Mouse (Mus musculus): Measurements from ENCODE around the gene Faf1. TPM values are rescaled to one million over a fixed set of nuclear protein-coding genes. Genes with fewer than 3 reads are reported as not detected.

Gene Faf1
- polyA plus RNA-seq, 1 experiment from 2014 or later: 33.9 TPM

DNA sequence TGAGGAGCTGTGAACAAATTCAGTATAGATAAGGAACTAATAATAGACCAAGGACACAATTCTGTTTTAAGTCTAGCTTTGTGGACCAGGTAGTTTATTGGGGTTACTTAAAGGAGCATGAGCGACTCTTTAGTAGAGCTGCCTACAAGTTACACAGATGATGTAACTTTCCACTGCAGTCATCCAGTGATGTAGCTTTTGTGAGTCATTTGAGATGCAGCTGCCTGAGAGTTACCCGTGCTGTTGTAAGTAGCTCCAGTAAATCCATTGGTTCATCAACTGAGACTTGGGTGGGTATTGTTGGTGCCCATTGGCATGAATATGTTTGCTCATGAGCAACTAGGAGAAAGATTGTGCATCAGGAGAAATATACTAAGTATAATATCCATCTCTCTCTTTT, 29.0 kb downstream of the Faf1 start:
- no peak overlapping the region for H3K4me2 ChIP-seq (ENCODE audit: low read depth, severe bottlenecking)
- H3K4me1 ChIP-seq (ENCODE audit: control insufficient read depth, insufficient read depth, low read length): no peaks in the 10 kb centered on the region
- 94% methylated on average over 2 of the region's 2 CpGs for WGBS
- H3K4me3 ChIP-seq (ENCODE audit: low read depth, low read length): no peak overlapping the region
- no peak for ATAC-seq (ENCODE audit: insufficient number of reproducible peaks, low FRiP score, low TSS enrichment, low read depth)
- no peaks in the 10 kb centered on the region for H3K27me3 ChIP-seq (ENCODE audit: control insufficient read depth, insufficient read depth, low read length)
- no peak overlapping the region for H3K27ac ChIP-seq (replicated peaks; ENCODE audit: low read depth, low read length)
- DNase-seq (ENCODE audit: low spot score): no peak
- no peaks in the 10 kb centered on the region for H3K9me3 ChIP-seq (ENCODE audit: control insufficient read depth, low read length)
- H3K36me3 ChIP-seq (ENCODE audit: control insufficient read depth, insufficient read depth, low read length): no peaks in the 10 kb centered on the region
- H3K9ac ChIP-seq (ENCODE audit: low read length): no peak overlapping the region

DNA sequence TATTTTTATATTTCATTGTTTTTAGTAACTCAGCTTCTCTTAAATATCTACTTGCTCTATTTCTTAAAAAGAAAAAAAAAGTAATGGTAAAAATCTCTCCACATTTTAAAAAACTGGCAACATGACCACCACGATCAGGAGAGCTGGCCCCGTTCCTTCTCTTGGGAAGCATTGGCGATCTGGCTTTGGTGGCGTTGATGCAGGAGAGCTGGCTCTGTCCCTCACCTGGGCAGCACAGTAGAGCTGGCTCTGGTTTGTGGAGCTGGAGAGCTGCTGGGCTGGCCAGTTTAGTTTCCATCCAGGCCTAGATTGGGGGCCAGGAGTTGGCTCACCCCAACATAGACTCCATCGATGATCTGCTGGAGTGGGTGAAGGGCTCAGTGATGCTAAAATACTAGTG, 42.9 kb downstream of the Faf1 start:
- no peak for DNase-seq (ENCODE audit: low spot score)
- no peak for ATAC-seq (ENCODE audit: insufficient number of reproducible peaks, low FRiP score, low TSS enrichment, low read depth)
- no peak overlapping the region for H3K9ac ChIP-seq (ENCODE audit: low read length)
- H3K4me1 ChIP-seq (ENCODE audit: control insufficient read depth, insufficient read depth, low read length): no peaks in the 10 kb centered on the region
- H3K27me3 ChIP-seq (ENCODE audit: control insufficient read depth, insufficient read depth, low read length): no peaks in the 10 kb centered on the region
- H3K9me3 ChIP-seq (ENCODE audit: control insufficient read depth, low read length): no peaks in the 10 kb centered on the region
- WGBS: 97% methylated on average over 5 of the region's 5 CpGs
- no peak overlapping the region for H3K4me3 ChIP-seq (ENCODE audit: low read depth, low read length)
- H3K36me3 ChIP-seq (ENCODE audit: control insufficient read depth, insufficient read depth, low read length): no peaks in the 10 kb centered on the region
- H3K4me2 ChIP-seq (ENCODE audit: low read depth, severe bottlenecking): no peak overlapping the region
- no peak overlapping the region for H3K27ac ChIP-seq (replicated peaks; ENCODE audit: low read depth, low read length)

DNA sequence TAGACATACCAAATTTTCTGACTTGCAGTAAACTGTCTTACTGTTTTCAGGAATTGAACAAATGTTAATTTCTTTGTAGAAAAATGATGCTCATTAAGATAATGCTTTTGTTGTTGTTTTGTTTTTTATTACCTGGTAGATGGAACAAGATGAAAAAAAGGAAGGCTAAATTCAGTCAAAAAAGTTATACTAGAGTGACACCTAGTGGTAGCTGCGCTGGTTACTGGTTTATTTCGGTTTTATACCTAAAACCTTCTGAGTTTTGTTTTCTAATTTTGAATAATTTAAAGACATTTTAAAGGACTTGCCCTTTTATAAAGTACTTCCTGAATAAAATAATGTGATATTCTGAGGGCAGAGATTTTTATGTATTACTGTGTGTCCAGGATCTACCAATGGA, 52.9 kb downstream of the Faf1 start:
- DNase-seq (ENCODE audit: low spot score) (peak; percentile 45), ATAC-seq (ENCODE audit: insufficient number of reproducible peaks, low FRiP score, low TSS enrichment, low read depth) (no peak)
- H3K4me1 ChIP-seq (ENCODE audit: control insufficient read depth, insufficient read depth, low read length): no peaks in the 10 kb centered on the region
- no peak overlapping the region for H3K27ac ChIP-seq (replicated peaks; ENCODE audit: low read depth, low read length)
- no peak overlapping the region for H3K4me2 ChIP-seq (ENCODE audit: low read depth, severe bottlenecking)
- WGBS: 18% methylated on average over 2 of the region's 2 CpGs
- H3K36me3 ChIP-seq (ENCODE audit: control insufficient read depth, insufficient read depth, low read length): no peaks in the 10 kb centered on the region
- H3K27me3 ChIP-seq (ENCODE audit: control insufficient read depth, insufficient read depth, low read length): no peaks in the 10 kb centered on the region
- H3K4me3 ChIP-seq (ENCODE audit: low read depth, low read length): no peak overlapping the region
- H3K9me3 ChIP-seq (ENCODE audit: control insufficient read depth, low read length): no peaks in the 10 kb centered on the region
- H3K9ac ChIP-seq (ENCODE audit: low read length): no peak overlapping the region

DNA sequence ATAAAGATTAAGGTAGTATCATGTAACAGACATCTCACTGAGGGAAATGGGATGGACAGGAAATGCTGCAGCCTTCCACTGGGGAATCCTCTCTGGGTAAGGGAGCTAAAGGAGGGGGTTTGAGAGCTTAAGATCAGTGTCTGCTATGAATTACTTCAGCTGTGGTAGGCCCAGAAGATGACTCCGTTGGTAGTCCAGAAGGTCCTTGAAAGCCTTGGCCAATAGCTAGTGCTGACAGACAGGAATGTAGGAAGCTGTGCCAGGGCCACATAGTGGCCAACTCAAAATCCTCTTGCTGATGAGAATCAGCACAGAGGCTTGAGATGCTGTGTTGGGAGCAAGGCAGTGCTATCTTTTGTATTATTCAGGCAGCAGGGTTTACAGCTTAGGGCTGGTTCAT, 59.4 kb downstream of the Faf1 start:
- H3K36me3 ChIP-seq (ENCODE audit: control insufficient read depth, insufficient read depth, low read length): no peaks in the 10 kb centered on the region
- no peaks in the 10 kb centered on the region for H3K27me3 ChIP-seq (ENCODE audit: control insufficient read depth, insufficient read depth, low read length)
- ATAC-seq (ENCODE audit: insufficient number of reproducible peaks, low FRiP score, low TSS enrichment, low read depth): no peak
- WGBS: 63% methylated on average over 1 of the region's 1 CpGs
- no peak overlapping the region for H3K9ac ChIP-seq (ENCODE audit: low read length)
- DNase-seq (ENCODE audit: low spot score): no peak
- H3K4me3 ChIP-seq (ENCODE audit: low read depth, low read length): no peak overlapping the region
- H3K4me1 ChIP-seq (ENCODE audit: control insufficient read depth, insufficient read depth, low read length): no peaks in the 10 kb centered on the region
- no peak overlapping the region for H3K27ac ChIP-seq (replicated peaks; ENCODE audit: low read depth, low read length)
- no peak overlapping the region for H3K4me2 ChIP-seq (ENCODE audit: low read depth, severe bottlenecking)
- H3K9me3 ChIP-seq (ENCODE audit: control insufficient read depth, low read length): no peaks in the 10 kb centered on the region

DNA sequence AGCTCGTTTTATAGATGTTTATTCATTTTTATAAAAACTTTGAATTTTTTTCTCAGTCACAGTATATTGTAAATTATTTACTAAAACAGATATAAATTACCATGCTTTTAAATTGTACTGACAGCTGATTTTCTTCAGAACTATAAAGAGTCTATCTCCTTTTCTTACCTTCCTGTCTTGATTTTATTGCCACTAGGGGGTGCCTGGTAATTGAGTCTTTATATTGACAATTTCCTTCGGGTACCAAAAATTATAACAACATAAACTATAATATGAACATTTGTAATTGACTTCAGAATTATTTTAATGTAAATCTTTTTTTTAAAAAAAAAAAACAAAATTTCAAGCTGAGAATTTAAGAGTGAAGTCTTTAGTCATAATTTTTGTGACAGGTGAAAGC, 67.6 kb downstream of the Faf1 start:
- Histone ChIP-seq H3K9me3 (ENCODE audit: control insufficient read depth, low read length) (no peaks in the 10 kb centered on the region), H3K27me3 (ENCODE audit: control insufficient read depth, insufficient read depth, low read length) (no peaks in the 10 kb centered on the region), H3K4me2 (ENCODE audit: low read depth, severe bottlenecking) (no peak overlapping the region), H3K36me3 (ENCODE audit: control insufficient read depth, insufficient read depth, low read length) (no peaks in the 10 kb centered on the region), H3K9ac (ENCODE audit: low read length) (no peak overlapping the region), H3K4me3 (ENCODE audit: low read depth, low read length) (no peak overlapping the region), H3K27ac (replicated peaks; ENCODE audit: low read depth, low read length) (no peak overlapping the region), H3K4me1 (ENCODE audit: control insufficient read depth, insufficient read depth, low read length) (no peaks in the 10 kb centered on the region)
- DNase-seq (ENCODE audit: low spot score) (no peak), ATAC-seq (ENCODE audit: insufficient number of reproducible peaks, low FRiP score, low TSS enrichment, low read depth) (no peak)
- 82% methylated on average over 2 of the region's 2 CpGs for WGBS

DNA sequence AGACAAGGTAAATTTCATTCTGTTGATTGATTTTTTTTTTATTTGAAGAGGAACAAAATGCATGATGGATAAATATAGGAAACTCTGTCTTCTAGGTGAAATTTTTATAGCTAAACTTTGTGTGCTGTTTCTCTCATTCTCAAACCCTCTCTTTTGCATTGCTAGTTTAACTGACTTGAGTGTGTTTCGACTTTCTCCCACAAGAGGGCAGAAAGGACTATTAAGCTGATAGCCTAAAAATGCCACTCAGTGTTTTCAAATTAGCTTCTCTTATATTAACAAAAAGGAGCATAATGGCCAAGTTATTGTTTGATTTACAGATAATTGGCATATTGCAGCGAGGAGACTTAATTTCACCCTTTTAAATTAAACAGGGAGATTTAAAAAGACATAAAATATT, 82.6 kb downstream of the Faf1 start:
- no peaks in the 10 kb centered on the region for H3K9me3 ChIP-seq (ENCODE audit: control insufficient read depth, low read length)
- no peaks in the 10 kb centered on the region for H3K4me1 ChIP-seq (ENCODE audit: control insufficient read depth, insufficient read depth, low read length)
- H3K4me2 ChIP-seq (ENCODE audit: low read depth, severe bottlenecking): no peak overlapping the region
- H3K4me3 ChIP-seq (ENCODE audit: low read depth, low read length): no peak overlapping the region
- WGBS: 36% methylated on average over 2 of the region's 2 CpGs
- H3K27me3 ChIP-seq (ENCODE audit: control insufficient read depth, insufficient read depth, low read length): no peaks in the 10 kb centered on the region
- DNase-seq (ENCODE audit: low spot score): peak; percentile 32
- H3K9ac ChIP-seq (ENCODE audit: low read length): no peak overlapping the region
- H3K36me3 ChIP-seq (ENCODE audit: control insufficient read depth, insufficient read depth, low read length): no peaks in the 10 kb centered on the region
- no peak overlapping the region for H3K27ac ChIP-seq (replicated peaks; ENCODE audit: low read depth, low read length)
- no peak for ATAC-seq (ENCODE audit: insufficient number of reproducible peaks, low FRiP score, low TSS enrichment, low read depth)

DNA sequence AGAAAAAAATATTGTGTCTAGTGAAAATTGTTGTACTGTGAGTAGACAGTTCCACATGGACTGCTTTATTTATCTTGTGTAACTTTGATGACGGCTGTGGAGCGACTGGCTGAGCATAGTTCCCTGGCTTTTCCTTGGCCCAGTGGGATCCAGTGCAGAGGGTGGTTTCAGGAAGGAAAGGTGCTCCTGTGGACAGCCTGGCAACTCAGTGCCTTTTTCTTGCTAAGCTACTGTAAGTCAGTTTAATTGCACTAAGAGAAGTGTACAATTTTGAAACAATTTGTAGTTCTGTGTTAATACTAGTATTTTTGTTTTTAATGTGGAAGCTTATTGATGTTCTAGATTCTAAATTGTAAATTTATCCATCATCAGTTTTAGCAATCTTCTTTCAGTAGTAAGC, 83.5 kb downstream of the Faf1 start:
- Histone ChIP-seq H3K4me2 (ENCODE audit: low read depth, severe bottlenecking) (no peak overlapping the region), H3K27me3 (ENCODE audit: control insufficient read depth, insufficient read depth, low read length) (no peaks in the 10 kb centered on the region), H3K4me1 (ENCODE audit: control insufficient read depth, insufficient read depth, low read length) (no peaks in the 10 kb centered on the region), H3K9ac (ENCODE audit: low read length) (no peak overlapping the region), H3K9me3 (ENCODE audit: control insufficient read depth, low read length) (no peaks in the 10 kb centered on the region), H3K36me3 (ENCODE audit: control insufficient read depth, insufficient read depth, low read length) (no peaks in the 10 kb centered on the region), H3K27ac (replicated peaks; ENCODE audit: low read depth, low read length) (no peak overlapping the region), H3K4me3 (ENCODE audit: low read depth, low read length) (no peak overlapping the region)
- DNase-seq (ENCODE audit: low spot score): no peak
- ATAC-seq (ENCODE audit: insufficient number of reproducible peaks, low FRiP score, low TSS enrichment, low read depth): no peak
- WGBS: 74% methylated on average over 2 of the region's 2 CpGs

DNA sequence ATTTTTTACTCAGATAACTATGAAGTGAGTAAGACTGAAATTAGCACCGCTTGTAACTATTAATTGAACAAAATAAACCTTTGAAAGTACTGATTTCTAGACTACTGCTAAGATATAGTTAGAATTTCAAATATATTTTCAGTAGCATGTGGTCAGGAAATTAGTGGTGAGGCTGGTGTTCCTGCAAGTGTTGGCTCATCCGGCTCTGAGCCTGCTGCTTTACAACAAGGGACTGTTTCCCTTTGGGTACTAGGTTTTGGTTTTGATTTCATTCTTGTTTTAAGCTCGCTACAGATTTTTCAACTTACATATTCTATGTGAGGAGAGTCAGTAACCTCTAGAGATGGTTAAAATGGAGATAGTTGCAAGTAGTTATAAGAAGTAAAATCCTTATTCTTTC, 84.1 kb downstream of the Faf1 start:
- Histone ChIP-seq H3K4me1 (ENCODE audit: control insufficient read depth, insufficient read depth, low read length) (no peaks in the 10 kb centered on the region), H3K4me2 (ENCODE audit: low read depth, severe bottlenecking) (no peak overlapping the region), H3K9ac (ENCODE audit: low read length) (no peak overlapping the region), H3K27me3 (ENCODE audit: control insufficient read depth, insufficient read depth, low read length) (no peaks in the 10 kb centered on the region), H3K4me3 (ENCODE audit: low read depth, low read length) (no peak overlapping the region), H3K9me3 (ENCODE audit: control insufficient read depth, low read length) (no peaks in the 10 kb centered on the region), H3K36me3 (ENCODE audit: control insufficient read depth, insufficient read depth, low read length) (no peaks in the 10 kb centered on the region), H3K27ac (replicated peaks; ENCODE audit: low read depth, low read length) (no peak overlapping the region)
- ATAC-seq (ENCODE audit: insufficient number of reproducible peaks, low FRiP score, low TSS enrichment, low read depth) (no peak), DNase-seq (ENCODE audit: low spot score) (no peak)
- 59% methylated on average over 3 of the region's 3 CpGs for WGBS

DNA sequence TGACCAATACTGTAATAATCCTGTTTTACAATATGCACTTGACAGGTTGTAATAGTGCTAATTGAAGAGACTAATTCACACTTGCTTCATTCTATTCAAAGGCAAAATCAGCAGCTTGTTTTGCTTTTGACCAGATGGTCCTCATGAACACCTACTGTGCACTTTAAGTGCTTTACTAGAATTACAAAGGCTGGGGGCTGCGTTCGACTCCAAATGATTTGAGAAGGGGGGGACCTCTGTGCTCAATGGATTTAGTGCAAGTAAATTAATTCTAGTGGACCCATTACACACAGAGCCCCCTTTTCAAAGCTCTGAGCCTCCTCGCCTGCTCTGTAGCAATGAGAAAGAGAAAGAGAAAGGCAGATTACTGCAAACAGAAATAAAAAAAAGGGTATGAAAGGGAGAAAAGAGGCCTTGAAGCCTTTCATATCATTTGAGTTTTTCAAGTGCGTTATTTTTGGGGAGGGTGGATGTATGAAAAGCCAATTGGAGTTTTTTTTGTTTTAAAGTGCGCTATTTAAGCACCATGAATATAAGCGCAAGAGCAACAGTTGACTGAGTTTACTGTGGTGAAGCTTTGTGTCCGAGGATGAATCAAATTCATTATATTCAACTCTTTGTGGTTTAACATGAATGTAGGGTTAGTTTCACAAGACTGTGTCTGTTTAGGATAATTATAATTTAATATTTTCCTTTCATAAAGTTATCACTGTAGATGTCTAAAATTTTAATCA, 86.5 kb downstream of the Faf1 start:
- no peaks in the 10 kb centered on the region for H3K9me3 ChIP-seq (ENCODE audit: control insufficient read depth, low read length)
- DNase-seq (ENCODE audit: low spot score): peak; percentile 45
- no peaks in the 10 kb centered on the region for H3K4me1 ChIP-seq (ENCODE audit: control insufficient read depth, insufficient read depth, low read length)
- no peaks in the 10 kb centered on the region for H3K27me3 ChIP-seq (ENCODE audit: control insufficient read depth, insufficient read depth, low read length)
- H3K27ac ChIP-seq (replicated peaks; ENCODE audit: low read depth, low read length): no peak overlapping the region
- no peak overlapping the region for H3K4me2 ChIP-seq (ENCODE audit: low read depth, severe bottlenecking)
- no peak overlapping the region for H3K4me3 ChIP-seq (ENCODE audit: low read depth, low read length)
- H3K9ac ChIP-seq (ENCODE audit: low read length): no peak overlapping the region
- 30% methylated on average over 7 of the region's 7 CpGs for WGBS
- no peaks in the 10 kb centered on the region for H3K36me3 ChIP-seq (ENCODE audit: control insufficient read depth, insufficient read depth, low read length)
- ATAC-seq (ENCODE audit: insufficient number of reproducible peaks, low FRiP score, low TSS enrichment, low read depth): peak; percentile 62; the same call in 1 of the 2 replicates
